Mouse (Mus musculus) embryonic facial prominence, embryonic 10.5 days (tissue): Measurements from ENCODE around the gene Zfp276. TPM values are rescaled to one million over a fixed set of nuclear protein-coding genes. Genes with fewer than 3 reads are reported as not detected.
"Not testable (repeated sequence)": the region's sequence is repeated elsewhere in the genome, so short reads cannot be mapped to it uniquely, and the experiment has no call there.

Experiments
- DNase-seq: peaks from one replicate; pipeline ENCODE4 v3.0.0-alpha.2; 2017; ENCODE audit warnings: low spot score
- H3K27ac ChIP-seq: fragments of 300-500 bp; sonication (generic); replicated peaks from 2 replicates; pipeline ENCODE4 v1.5.1; 2016; ENCODE audit warnings: mild to moderate bottlenecking
- H3K27me3 ChIP-seq: fragments of 300-500 bp; sonication (generic); replicated peaks from 2 replicates; pipeline ENCODE4 v1.6.1; 2016; ENCODE audit warnings: low read depth, mild to moderate bottlenecking; ENCODE audit not compliant: poor library complexity, severe bottlenecking
- H3K36me3 ChIP-seq: fragments of 300-500 bp; sonication (generic); replicated peaks from 2 replicates; pipeline ENCODE4 v1.6.1; 2016; ENCODE audit warnings: mild to moderate bottlenecking, moderate library complexity
- H3K4me1 ChIP-seq: fragments of 300-500 bp; sonication (generic); 2 replicates; pipeline ENCODE4 v1.6.1; 2016
- H3K4me3 ChIP-seq: fragments of 300-500 bp; sonication (generic); 2 replicates; pipeline ENCODE4 v1.5.1; 2016; ENCODE audit warnings: mild to moderate bottlenecking, moderate library complexity
- H3K9me3 ChIP-seq: fragments of 300-500 bp; sonication (generic); 2 replicates; pipeline ENCODE4 v1.6.1; 2016; ENCODE audit warnings: mild to moderate bottlenecking
- WGBS: fragments of 180-500 bp; shearing (Covaris S2); methylation state at CpG from one replicate; pipeline ENCODE4 v1.1.7; 2016; 5-methylcytosine and 5-hydroxymethylcytosine counted together
- polyA plus RNA-seq: library from polyadenylated mRNA; unstranded; fragments of >200 nt; fragmentation: Nextera tagmentation; extraction: Ambion mirVana; gene quantifications from 2 replicates; pipeline ENCODE4 v1.2.1, GENCODE M21; 2016

The Zfp276 gene
- polyA plus RNA-seq, 1 experiment from 2014 or later: 29.4 TPM

GRCm38 (mm10) chr8:123280302-123281094 is 26.5 kb downstream of the Zfp276 start:
- Histone ChIP-seq H3K27ac (no peak overlapping the region), H3K27me3 (no peaks in the 10 kb centered on the region), H3K4me3 (no peak overlapping the region), H3K9me3 (no peaks in the 10 kb centered on the region), H3K36me3 (peaks cover 87% of the 10 kb centered on the region), H3K4me1 (no peaks in the 10 kb centered on the region)
- WGBS: 88% methylated on average over 13 of the region's 13 CpGs
- no peak for DNase-seq

GRCm38 (mm10) chr8:123282994-123283393 is 29.0 kb downstream of the Zfp276 start:
- 86% methylated on average over 6 of the region's 6 CpGs for WGBS
- not testable (repeated sequence) for H3K4me1 ChIP-seq, H3K4me3 ChIP-seq, H3K27me3 ChIP-seq, H3K27ac ChIP-seq, DNase-seq, H3K9me3 ChIP-seq
- H3K36me3 ChIP-seq: peaks cover 91% of the 10 kb centered on the region

GRCm38 (mm10) chr8:123283991-123284390 is 30.0 kb downstream of the Zfp276 start:
- no peaks in the 10 kb centered on the region for H3K27me3 ChIP-seq
- peaks cover 91% of the 10 kb centered on the region for H3K36me3 ChIP-seq
- no peak for DNase-seq
- no peak overlapping the region for H3K4me3 ChIP-seq
- no peak overlapping the region for H3K27ac ChIP-seq
- H3K9me3 ChIP-seq: no peaks in the 10 kb centered on the region
- H3K4me1 ChIP-seq: no peaks in the 10 kb centered on the region
- WGBS: 89% methylated on average over 7 of the region's 7 CpGs

- H3K27ac ChIP-seq: no peak overlapping the region
- no peaks in the 10 kb centered on the region for H3K9me3 ChIP-seq
- 93% methylated on average over 5 of the region's 5 CpGs for WGBS
- no peaks in the 10 kb centered on the region for H3K27me3 ChIP-seq
- H3K4me3 ChIP-seq: no peak overlapping the region
- no peak for DNase-seq
- peaks cover 93% of the 10 kb centered on the region for H3K36me3 ChIP-seq
- H3K4me1 ChIP-seq: no peaks in the 10 kb centered on the region
Measured at GRCm38 (mm10) chr8:123284493-123284892, 30.5 kb downstream of the Zfp276 start.

GRCm38 (mm10) chr8:123287362-123287761 is 33.4 kb downstream of the Zfp276 start:
- 96% methylated on average over 17 of the region's 17 CpGs for WGBS
- Histone ChIP-seq H3K4me1 (no peaks in the 10 kb centered on the region), H3K9me3 (no peaks in the 10 kb centered on the region), H3K27ac (no peak overlapping the region), H3K36me3 (peaks cover 91% of the 10 kb centered on the region), H3K27me3 (no peaks in the 10 kb centered on the region), H3K4me3 (no peak overlapping the region)
- DNase-seq: no peak

- Histone ChIP-seq H3K36me3 (peaks cover 95% of the 10 kb centered on the region), H3K4me3 (no peak overlapping the region)
Measured at GRCm38 (mm10) chr8:123290166-123290565, 36.2 kb downstream of the Zfp276 start.

GRCm38 (mm10) chr8:123290679-123291078 is 36.7 kb downstream of the Zfp276 start:
- no peak for DNase-seq
- H3K27me3 ChIP-seq: no peaks in the 10 kb centered on the region
- no peaks in the 10 kb centered on the region for H3K9me3 ChIP-seq
- H3K27ac ChIP-seq: no peak overlapping the region
- H3K4me1 ChIP-seq: no peaks in the 10 kb centered on the region
- H3K4me3 ChIP-seq: no peak overlapping the region
- peaks cover 96% of the 10 kb centered on the region for H3K36me3 ChIP-seq
- 93% methylated on average over 8 of the region's 8 CpGs for WGBS

More at GRCm38 (mm10) chr8:123290166-123290565, 36.2 kb downstream of the Zfp276 start:
- Histone ChIP-seq H3K9me3 (no peaks in the 10 kb centered on the region), H3K27me3 (no peaks in the 10 kb centered on the region), H3K27ac (no peak overlapping the region), H3K4me1 (no peaks in the 10 kb centered on the region)
- DNase-seq: peak; percentile 33
- 69% methylated on average over 4 of the region's 4 CpGs for WGBS

GRCm38 (mm10) chr8:123291716-123292115 is 37.7 kb downstream of the Zfp276 start:
- WGBS: 91% methylated on average over 8 of the region's 8 CpGs
- no peak for DNase-seq
- Histone ChIP-seq H3K27ac (no peak overlapping the region), H3K27me3 (no peaks in the 10 kb centered on the region), H3K36me3 (peaks cover 96% of the 10 kb centered on the region), H3K9me3 (no peaks in the 10 kb centered on the region), H3K4me1 (no peaks in the 10 kb centered on the region), H3K4me3 (no peak overlapping the region)

- H3K9me3 ChIP-seq: no peaks in the 10 kb centered on the region
- 86% methylated on average over 3 of the region's 3 CpGs for WGBS
- no peaks in the 10 kb centered on the region for H3K27me3 ChIP-seq
- no peak overlapping the region for H3K27ac ChIP-seq
- no peak for DNase-seq
- H3K36me3 ChIP-seq: peaks cover 96% of the 10 kb centered on the region
- H3K4me1 ChIP-seq: no peaks in the 10 kb centered on the region
- H3K4me3 ChIP-seq: no peak overlapping the region
Measured at GRCm38 (mm10) chr8:123292281-123292680, 38.3 kb downstream of the Zfp276 start.

- Histone ChIP-seq H3K4me1 (no peaks in the 10 kb centered on the region), H3K36me3 (peaks cover 96% of the 10 kb centered on the region), H3K4me3 (no peak overlapping the region), H3K9me3 (no peaks in the 10 kb centered on the region), H3K27me3 (no peaks in the 10 kb centered on the region), H3K27ac (no peak overlapping the region)
- WGBS: 87% methylated on average over 2 of the region's 2 CpGs
- DNase-seq: no peak
Measured at GRCm38 (mm10) chr8:123292785-123293184, 38.8 kb downstream of the Zfp276 start.

- Histone ChIP-seq H3K36me3 (peaks cover 87% of the 10 kb centered on the region), H3K27me3 (no peaks in the 10 kb centered on the region), H3K4me3 (no peak overlapping the region), H3K9me3 (no peaks in the 10 kb centered on the region), H3K27ac (no peak overlapping the region), H3K4me1 (no peaks in the 10 kb centered on the region)
- WGBS: 91% methylated on average over 11 of the region's 11 CpGs
- DNase-seq: no peak
Measured at GRCm38 (mm10) chr8:123298301-123298700, 44.3 kb downstream of the Zfp276 start.

- Histone ChIP-seq H3K4me1 (no peaks in the 10 kb centered on the region), H3K36me3 (peaks cover 99% of the 10 kb centered on the region), H3K27me3 (no peaks in the 10 kb centered on the region), H3K4me3 (no peak overlapping the region), H3K9me3 (no peaks in the 10 kb centered on the region), H3K27ac (no peak overlapping the region)
- 71% methylated on average over 4 of the region's 4 CpGs for WGBS
- DNase-seq: no peak
Measured at GRCm38 (mm10) chr8:123308738-123309137, 54.7 kb downstream of the Zfp276 start.

- Histone ChIP-seq H3K9me3 (no peaks in the 10 kb centered on the region), H3K27ac (peak overlapping the region; percentile 82), H3K36me3 (peaks cover 22% of the 10 kb centered on the region), H3K4me1 (peaks cover 20% of the 10 kb centered on the region), H3K4me3 (peak overlapping the region; percentile 68), H3K27me3 (no peaks in the 10 kb centered on the region)
- no peak for DNase-seq
- 8% methylated on average over 21 of the region's 21 CpGs for WGBS
Measured at GRCm38 (mm10) chr8:123317781-123318466, 63.9 kb downstream of the Zfp276 start.
